Mouse (Mus musculus): ENCODE results near the gene C1qtnf5. TPM values are rescaled to one million over a fixed set of nuclear protein-coding genes. Genes with fewer than 3 reads are reported as not detected.
A peak's percentile ranks its signal among the peaks of the same experiment; 100 is the strongest.
"Not testable (repeated sequence)": the region's sequence is repeated elsewhere in the genome, so short reads cannot be mapped to it uniquely, and the experiment has no call there.

C1qtnf5 gene
- polyA plus RNA-seq, 1 experiment from 2014 or later, result 0.40 TPM

GRCm38 (mm10) chr9:44106182-44106581, 863 bp upstream of the C1qtnf5 start:
- H3K27ac ChIP-seq (replicated peaks; ENCODE audit: low read depth, low read length), result no peak overlapping the region
- DNase-seq (ENCODE audit: low spot score) (no peak), ATAC-seq (ENCODE audit: insufficient number of reproducible peaks, low FRiP score, low TSS enrichment, low read depth) (no peak)
- H3K9ac ChIP-seq (ENCODE audit: low read length), result no peak overlapping the region
- H3K36me3 ChIP-seq (ENCODE audit: control insufficient read depth, insufficient read depth, low read length), result peaks cover 10% of the 10 kb centered on the region; the same call in 1 of the 2 replicates
- no peaks in the 10 kb centered on the region for H3K27me3 ChIP-seq (ENCODE audit: control insufficient read depth, insufficient read depth, low read length)
- peaks cover 40% of the 10 kb centered on the region for H3K4me1 ChIP-seq (ENCODE audit: control insufficient read depth, insufficient read depth, low read length)
- WGBS, result 87% methylated on average over 7 of the region's 7 CpGs
- H3K4me3 ChIP-seq (ENCODE audit: low read depth, low read length), result no peak overlapping the region
- no peak overlapping the region for H3K4me2 ChIP-seq (ENCODE audit: low read depth, severe bottlenecking)
- H3K9me3 ChIP-seq (ENCODE audit: control insufficient read depth, low read length), result no peaks in the 10 kb centered on the region

DNA sequence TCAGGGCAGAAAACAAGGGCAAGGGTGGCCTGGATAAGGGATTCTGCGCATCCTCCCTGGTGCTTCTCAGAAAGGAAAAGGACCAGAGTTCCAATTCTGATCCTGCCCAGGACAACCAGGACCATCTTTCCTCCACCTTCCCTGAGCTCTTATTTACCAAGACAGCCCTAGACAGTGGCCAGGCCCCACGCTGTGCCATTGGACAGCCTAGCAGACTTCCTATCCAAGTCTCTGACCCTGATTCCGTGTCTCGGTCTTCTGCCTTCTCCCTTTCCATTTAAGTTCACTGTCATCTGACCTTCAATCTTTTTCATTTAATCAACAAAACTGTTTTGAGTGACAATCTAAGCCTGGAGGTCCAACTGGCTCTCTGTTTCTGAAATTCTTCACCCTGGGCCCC, 449 bp upstream of the C1qtnf5 start:
- peaks cover 10% of the 10 kb centered on the region; the same call in 1 of the 2 replicates for H3K36me3 ChIP-seq (ENCODE audit: control insufficient read depth, insufficient read depth, low read length)
- H3K4me1 ChIP-seq (ENCODE audit: control insufficient read depth, insufficient read depth, low read length), result peaks cover 37% of the 10 kb centered on the region
- no peaks in the 10 kb centered on the region for H3K9me3 ChIP-seq (ENCODE audit: control insufficient read depth, low read length)
- no peak overlapping the region for H3K27ac ChIP-seq (replicated peaks; ENCODE audit: low read depth, low read length)
- no peak overlapping the region for H3K9ac ChIP-seq (ENCODE audit: low read length)
- H3K27me3 ChIP-seq (ENCODE audit: control insufficient read depth, insufficient read depth, low read length), result no peaks in the 10 kb centered on the region
- WGBS, result 81% methylated on average over 4 of the region's 4 CpGs
- H3K4me2 ChIP-seq (ENCODE audit: low read depth, severe bottlenecking), result no peak overlapping the region
- DNase-seq (ENCODE audit: low spot score) (no peak), ATAC-seq (ENCODE audit: insufficient number of reproducible peaks, low FRiP score, low TSS enrichment, low read depth) (no peak)
- H3K4me3 ChIP-seq (ENCODE audit: low read depth, low read length), result no peak overlapping the region

GRCm38 (mm10) chr9:44107557-44108179, 623 bp downstream of the C1qtnf5 start:
- H3K4me3 ChIP-seq (ENCODE audit: low read depth, low read length), result no peak overlapping the region
- H3K4me1 ChIP-seq (ENCODE audit: control insufficient read depth, insufficient read depth, low read length), result peaks cover 33% of the 10 kb centered on the region
- no peak overlapping the region for H3K27ac ChIP-seq (replicated peaks; ENCODE audit: low read depth, low read length)
- H3K4me2 ChIP-seq (ENCODE audit: low read depth, severe bottlenecking), result peak overlapping the region; percentile 18
- peaks cover 10% of the 10 kb centered on the region; the same call in 1 of the 2 replicates for H3K36me3 ChIP-seq (ENCODE audit: control insufficient read depth, insufficient read depth, low read length)
- DNase-seq (ENCODE audit: low spot score) (peak; percentile 62), ATAC-seq (ENCODE audit: insufficient number of reproducible peaks, low FRiP score, low TSS enrichment, low read depth) (no peak)
- no peak overlapping the region for H3K9ac ChIP-seq (ENCODE audit: low read length)
- no peaks in the 10 kb centered on the region for H3K9me3 ChIP-seq (ENCODE audit: control insufficient read depth, low read length)
- no peaks in the 10 kb centered on the region for H3K27me3 ChIP-seq (ENCODE audit: control insufficient read depth, insufficient read depth, low read length)
- WGBS, result 42% methylated on average over 25 of the region's 25 CpGs

DNA sequence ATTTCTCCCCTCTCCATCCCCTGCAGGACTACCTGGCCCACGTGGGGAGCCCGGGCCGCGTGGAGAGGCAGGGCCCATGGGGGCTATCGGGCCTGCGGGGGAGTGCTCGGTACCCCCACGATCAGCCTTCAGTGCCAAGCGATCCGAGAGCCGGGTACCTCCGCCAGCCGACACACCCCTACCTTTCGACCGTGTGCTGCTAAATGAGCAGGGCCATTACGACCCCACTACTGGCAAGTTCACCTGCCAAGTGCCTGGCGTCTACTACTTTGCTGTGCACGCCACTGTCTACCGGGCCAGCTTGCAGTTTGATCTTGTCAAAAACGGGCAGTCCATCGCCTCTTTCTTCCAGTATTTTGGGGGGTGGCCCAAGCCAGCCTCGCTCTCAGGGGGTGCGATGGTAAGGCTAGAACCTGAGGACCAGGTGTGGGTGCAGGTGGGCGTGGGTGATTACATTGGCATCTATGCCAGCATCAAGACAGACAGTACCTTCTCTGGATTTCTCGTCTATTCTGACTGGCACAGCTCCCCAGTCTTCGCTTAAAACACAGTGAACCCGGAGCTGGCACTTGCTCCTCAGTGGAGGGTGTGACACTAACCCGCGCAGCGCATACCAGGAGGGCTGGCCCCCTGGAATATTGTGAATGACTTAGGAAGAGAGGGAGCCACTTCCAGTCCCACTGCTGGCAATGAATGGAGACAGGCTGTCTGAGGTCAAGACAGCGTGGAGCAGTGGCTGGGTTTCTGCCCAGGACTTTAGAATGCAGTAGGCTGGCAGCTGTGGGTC, 1.4 kb downstream of the C1qtnf5 start:
- H3K4me3 ChIP-seq (ENCODE audit: low read depth, low read length), result no peak overlapping the region
- H3K27me3 ChIP-seq (ENCODE audit: control insufficient read depth, insufficient read depth, low read length), result no peaks in the 10 kb centered on the region
- H3K4me2 ChIP-seq (ENCODE audit: low read depth, severe bottlenecking), result peak overlapping the region; percentile 15
- H3K4me1 ChIP-seq (ENCODE audit: control insufficient read depth, insufficient read depth, low read length), result peaks cover 33% of the 10 kb centered on the region
- no peaks in the 10 kb centered on the region for H3K9me3 ChIP-seq (ENCODE audit: control insufficient read depth, low read length)
- DNase-seq (ENCODE audit: low spot score), result no peak
- no peak for ATAC-seq (ENCODE audit: insufficient number of reproducible peaks, low FRiP score, low TSS enrichment, low read depth)
- H3K36me3 ChIP-seq (ENCODE audit: control insufficient read depth, insufficient read depth, low read length), result peaks cover 10% of the 10 kb centered on the region; the same call in 1 of the 2 replicates
- peak overlapping the region; percentile 30; the same call in 1 of the 2 replicates for H3K9ac ChIP-seq (ENCODE audit: low read length)
- 84% methylated on average over 31 of the region's 31 CpGs for WGBS
- no peak overlapping the region for H3K27ac ChIP-seq (replicated peaks; ENCODE audit: low read depth, low read length)

DNA sequence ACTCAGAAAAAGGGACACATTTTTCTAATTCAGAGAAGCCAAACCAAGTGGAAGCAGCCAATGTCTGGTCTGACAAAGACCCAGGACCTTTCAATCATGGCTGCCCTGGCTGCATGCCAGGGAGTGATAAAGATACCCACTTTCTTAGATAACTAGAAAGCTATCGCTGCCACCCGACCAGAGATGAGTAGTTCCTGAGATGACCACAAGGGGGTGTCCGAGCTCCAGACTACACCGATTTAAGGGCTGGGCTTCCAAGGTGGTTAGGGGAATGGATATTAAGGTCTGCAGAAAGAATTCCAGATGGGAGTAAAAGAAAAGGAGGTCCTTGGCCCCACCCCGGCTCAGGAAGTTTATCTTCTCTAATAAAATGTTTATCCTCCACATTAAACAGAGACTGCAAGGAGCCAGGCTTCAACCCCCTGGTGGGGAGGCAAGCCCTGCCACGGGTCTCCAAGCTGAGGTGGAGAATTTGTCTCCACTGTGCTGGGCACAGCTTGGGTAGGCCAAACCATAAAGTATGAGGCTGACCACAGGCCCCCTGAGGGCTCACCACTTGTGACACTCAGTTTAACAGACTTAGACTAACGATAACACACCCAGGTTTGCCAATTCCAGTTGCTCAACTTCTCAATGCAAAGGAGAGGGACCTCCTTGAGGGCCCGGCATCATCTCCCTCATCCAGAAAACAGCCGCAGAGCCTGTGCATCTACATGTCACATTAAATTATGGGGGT, 2.5 kb downstream of the C1qtnf5 start:
- Histone ChIP-seq H3K36me3 (ENCODE audit: control insufficient read depth, insufficient read depth, low read length) (peaks cover 8% of the 10 kb centered on the region; the same call in 1 of the 2 replicates), H3K9ac (ENCODE audit: low read length) (0 out of 2 replicates have a peak overlapping the region, but pooled peaks have one; percentile 30)

DNA sequence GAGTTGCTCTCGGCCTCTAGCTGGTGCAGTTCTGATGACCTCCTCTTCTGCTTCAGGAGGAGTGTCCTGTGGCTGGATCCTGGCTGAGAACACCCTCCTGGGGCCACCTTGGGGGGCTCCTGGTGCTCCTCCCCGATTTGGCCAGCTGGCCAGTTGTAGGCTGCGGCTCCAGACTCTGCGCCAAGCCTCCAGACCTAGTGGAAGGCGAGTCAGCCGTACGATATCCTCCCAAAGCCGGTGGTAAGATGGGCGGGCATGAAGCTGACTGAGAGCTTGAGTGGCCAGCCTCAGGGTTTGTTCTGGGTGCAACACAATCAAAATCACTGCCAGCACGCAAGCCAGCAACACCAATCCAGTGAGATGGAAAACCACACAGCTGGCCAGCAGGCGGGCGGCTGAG, 4.9 kb downstream of the C1qtnf5 start:
- not testable (repeated sequence) for H3K36me3 ChIP-seq (ENCODE audit: control insufficient read depth, insufficient read depth, low read length); H3K27ac ChIP-seq (replicated peaks; ENCODE audit: low read depth, low read length); H3K27me3 ChIP-seq (ENCODE audit: control insufficient read depth, insufficient read depth, low read length); ATAC-seq (ENCODE audit: insufficient number of reproducible peaks, low FRiP score, low TSS enrichment, low read depth); H3K9me3 ChIP-seq (ENCODE audit: control insufficient read depth, low read length); DNase-seq (ENCODE audit: low spot score); H3K9ac ChIP-seq (ENCODE audit: low read length)
- WGBS, result 77% methylated on average over 10 of the region's 12 CpGs
- peak overlapping the region; percentile 47 for H3K4me2 ChIP-seq (ENCODE audit: low read depth, severe bottlenecking)
- H3K4me3 ChIP-seq (ENCODE audit: low read depth, low read length), result peak overlapping the region; percentile 68; the same call in 1 of the 2 replicates
- H3K4me1 ChIP-seq (ENCODE audit: control insufficient read depth, insufficient read depth, low read length), result peaks cover 32% of the 10 kb centered on the region

More for the DNA sequence above, 2.5 kb downstream of the C1qtnf5 start:
- Histone ChIP-seq H3K4me1 (ENCODE audit: control insufficient read depth, insufficient read depth, low read length) (peaks cover 33% of the 10 kb centered on the region), H3K27me3 (ENCODE audit: control insufficient read depth, insufficient read depth, low read length) (no peaks in the 10 kb centered on the region), H3K4me2 (ENCODE audit: low read depth, severe bottlenecking) (peak overlapping the region; percentile 29; the same call in 1 of the 2 replicates), H3K4me3 (ENCODE audit: low read depth, low read length) (peak overlapping the region; percentile 8; the same call in 1 of the 2 replicates), H3K27ac (replicated peaks; ENCODE audit: low read depth, low read length) (0 out of 2 replicates have a peak overlapping the region, but pooled peaks have one; percentile 30), H3K9me3 (ENCODE audit: control insufficient read depth, low read length) (no peaks in the 10 kb centered on the region)
- DNase-seq (ENCODE audit: low spot score) (peak; percentile 86), ATAC-seq (ENCODE audit: insufficient number of reproducible peaks, low FRiP score, low TSS enrichment, low read depth) (no peak)
- 19% methylated on average over 9 of the region's 9 CpGs for WGBS

- WGBS, result under 1% methylated on average over 51 of the region's 51 CpGs
- 0 out of 2 replicates have a peak within 1 kb of the TSS, but pooled peaks have one; percentile 48 for H3K27ac ChIP-seq (replicated peaks; ENCODE audit: low read depth, low read length)
- peak within 1 kb of the TSS; percentile 80 for H3K9ac ChIP-seq (ENCODE audit: low read length)
- peaks cover 8% of the 10 kb centered on the region; the same call in 1 of the 2 replicates for H3K36me3 ChIP-seq (ENCODE audit: control insufficient read depth, insufficient read depth, low read length)
- peak within 1 kb of the TSS; percentile 47 for H3K4me2 ChIP-seq (ENCODE audit: low read depth, severe bottlenecking)
- peak within 1 kb of the TSS; percentile 68 for H3K4me3 ChIP-seq (ENCODE audit: low read depth, low read length)
- H3K9me3 ChIP-seq (ENCODE audit: control insufficient read depth, low read length), result no peaks in the 10 kb centered on the region
- ATAC-seq (ENCODE audit: insufficient number of reproducible peaks, low FRiP score, low TSS enrichment, low read depth) (peak; percentile 95), DNase-seq (ENCODE audit: low spot score) (peak; percentile 95)
- no peaks in the 10 kb centered on the region for H3K27me3 ChIP-seq (ENCODE audit: control insufficient read depth, insufficient read depth, low read length)
- peaks cover 19% of the 10 kb centered on the region for H3K4me1 ChIP-seq (ENCODE audit: control insufficient read depth, insufficient read depth, low read length)
These were observed 6.2 kb downstream of the C1qtnf5 start, which contains the start of the genes Gm49380 and Rnf26 for GRCm38 (mm10) chr9:44113105-44113789. Gene Gm49380, minus strand, starts transcription at chr9:44113500. Gene Rnf26, minus strand, starts transcription at chr9:44113517.
